Mouse (Mus musculus) c-Kit-positive CD71-negative TER-119-negative erythroid progenitor cells, embryonic 14.5 days (primary cell): ENCODE measurements at regions not wholly inside any gene's neighbourhood (a gene's known extent, or its start where the extent isn't known, plus 50 kb on each side); places are given as distances from the start of the nearest gene placed in this dataset.

ENCODE experiments used
- DNase-seq: peaks from one replicate; pipeline ENCODE4 v3.0.0-alpha.2; 2013; ENCODE audit warnings: low read depth

- DNase-seq: no peak
These were observed 260.7 kb downstream of the 1700064H15Rik start for GRCm38 (mm10) chr3:19367761-19368160.
